Mouse (Mus musculus): ENCODE data around the gene Gsn. TPM values are rescaled to one million over a fixed set of nuclear protein-coding genes. Genes with fewer than 3 reads are reported as not detected.

The Gsn gene
- polyA plus RNA-seq, 1 experiment from 2014 or later = 18.9 TPM

- peaks cover 39% of the 10 kb centered on the region for H3K4me1 ChIP-seq
- DNase-seq (ENCODE audit: low spot score) = peak; percentile 51
- H3K27ac ChIP-seq (replicated peaks) = peak overlapping the region; percentile 73
- H3K36me3 ChIP-seq (replicated peaks) = no peaks in the 10 kb centered on the region
- no peaks in the 10 kb centered on the region for H3K9me3 ChIP-seq
- H3K4me3 ChIP-seq = no peak overlapping the region
- H3K27me3 ChIP-seq (replicated peaks; ENCODE audit: low read depth, poor library complexity, severe bottlenecking) = no peaks in the 10 kb centered on the region
- 22% methylated on average over 4 of the region's 4 CpGs for WGBS
Observed at GRCm38 (mm10) chr2:35228145-35228544, 28.0 kb upstream of the Gsn start.

DNA sequence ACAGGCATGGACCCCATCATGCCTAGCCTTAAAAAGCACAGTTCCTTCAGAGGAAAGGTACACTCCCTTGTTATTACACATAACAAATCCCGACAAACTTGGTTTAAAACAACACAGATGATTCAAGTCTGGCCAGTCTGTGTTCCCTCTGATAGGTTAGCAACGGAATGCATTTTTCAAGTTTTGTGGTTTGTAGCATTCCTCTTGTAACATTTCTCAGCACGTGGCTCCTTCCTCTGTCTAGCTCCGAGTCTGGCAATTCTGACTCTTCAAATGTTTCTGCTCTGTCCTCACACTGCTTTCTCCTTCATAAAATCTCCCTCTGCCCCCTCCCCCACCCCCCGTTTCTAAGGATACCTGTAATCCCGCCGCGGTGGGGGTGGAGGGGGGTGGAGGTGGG, 26.0 kb upstream of the Gsn start:
- peaks cover 45% of the 10 kb centered on the region for H3K4me1 ChIP-seq
- WGBS = 25% methylated on average over 8 of the region's 8 CpGs
- DNase-seq (ENCODE audit: low spot score) = peak; percentile 19
- 0 out of 2 replicates have a peak overlapping the region, but pooled peaks have one; percentile 26 for H3K27ac ChIP-seq (replicated peaks)
- H3K27me3 ChIP-seq (replicated peaks; ENCODE audit: low read depth, poor library complexity, severe bottlenecking) = peaks cover 3% of the 10 kb centered on the region; the same call in 1 of the 2 replicates
- no peak overlapping the region for H3K4me3 ChIP-seq
- no peaks in the 10 kb centered on the region for H3K36me3 ChIP-seq (replicated peaks)
- no peaks in the 10 kb centered on the region for H3K9me3 ChIP-seq

- Histone ChIP-seq H3K4me3 (no peak overlapping the region), H3K36me3 (replicated peaks) (no peaks in the 10 kb centered on the region), H3K27ac (replicated peaks) (no peak overlapping the region), H3K27me3 (replicated peaks; ENCODE audit: low read depth, poor library complexity, severe bottlenecking) (peaks cover 3% of the 10 kb centered on the region; the same call in 1 of the 2 replicates), H3K4me1 (peaks cover 46% of the 10 kb centered on the region), H3K9me3 (no peaks in the 10 kb centered on the region)
- 70% methylated on average over 2 of the region's 2 CpGs for WGBS
- no peak for DNase-seq (ENCODE audit: low spot score)
Observed at GRCm38 (mm10) chr2:35231871-35232270, 24.3 kb upstream of the Gsn start.

DNA sequence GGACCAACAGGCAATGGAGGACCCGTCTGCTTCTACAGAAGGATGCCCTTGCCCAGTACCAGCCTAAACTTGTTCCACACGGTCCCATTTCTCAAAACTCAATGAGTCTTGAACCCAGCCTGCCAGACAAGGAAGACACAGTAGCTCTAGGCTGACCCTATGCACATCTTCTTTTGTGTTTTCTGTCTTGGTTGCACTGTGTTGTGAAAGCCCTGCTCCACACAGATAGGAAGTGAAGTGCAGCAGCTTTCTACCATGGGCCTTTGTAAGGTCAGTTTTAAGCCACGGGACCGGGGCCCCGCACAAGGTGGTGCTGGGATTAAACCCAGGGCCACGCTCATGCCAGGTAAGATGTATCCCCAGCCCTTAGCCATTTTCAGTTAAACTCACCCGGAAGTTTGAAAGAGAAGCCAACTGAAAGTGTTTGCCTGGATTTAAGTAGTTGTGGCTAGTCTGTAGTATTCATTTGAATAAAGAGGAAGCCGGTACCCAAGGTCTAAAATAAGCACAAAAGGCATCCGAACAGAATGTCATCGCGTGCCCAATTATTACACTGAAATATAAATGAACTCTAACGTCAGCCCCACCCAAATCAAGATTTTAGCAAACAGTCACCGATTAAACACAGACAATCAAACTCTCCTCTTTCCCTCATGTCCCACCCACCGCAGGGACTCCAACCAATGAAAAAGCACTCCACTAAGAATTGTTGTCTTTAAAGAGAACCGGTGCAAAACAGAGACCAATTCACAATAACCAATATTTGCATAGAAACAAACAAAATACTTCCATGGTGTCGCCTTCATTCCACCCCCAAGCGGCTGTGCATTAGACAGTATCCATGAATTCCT, 23.4 kb upstream of the Gsn start:
- DNase-seq (ENCODE audit: low spot score) = no peak
- no peak overlapping the region for H3K4me3 ChIP-seq
- no peaks in the 10 kb centered on the region for H3K36me3 ChIP-seq (replicated peaks)
- no peak overlapping the region for H3K27ac ChIP-seq (replicated peaks)
- peaks cover 3% of the 10 kb centered on the region; the same call in 1 of the 2 replicates for H3K27me3 ChIP-seq (replicated peaks; ENCODE audit: low read depth, poor library complexity, severe bottlenecking)
- peaks cover 45% of the 10 kb centered on the region for H3K4me1 ChIP-seq
- no peaks in the 10 kb centered on the region for H3K9me3 ChIP-seq
- whole genome bisulfite sequencing = 72% methylated on average over 17 of the region's 17 CpGs

DNA sequence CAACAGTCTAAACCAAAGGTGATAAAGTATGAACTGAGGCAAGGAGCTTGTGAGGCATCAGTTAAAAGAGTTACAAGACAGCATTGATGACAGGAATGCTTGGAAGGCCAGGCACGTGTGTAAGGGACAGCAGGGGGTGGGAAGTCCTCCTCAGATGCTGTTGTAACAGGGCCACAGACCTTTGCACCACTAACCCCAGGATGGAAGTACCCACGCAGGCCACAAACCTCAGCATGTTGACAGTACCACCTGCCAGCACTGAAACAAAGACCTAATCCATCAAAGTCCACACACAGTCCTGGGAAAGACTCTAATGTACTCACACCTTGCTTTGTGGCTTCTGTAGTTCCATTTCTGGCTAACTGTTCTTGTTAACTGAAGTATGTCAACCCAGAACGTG, 22.3 kb upstream of the Gsn start:
- no peaks in the 10 kb centered on the region for H3K9me3 ChIP-seq

DNA sequence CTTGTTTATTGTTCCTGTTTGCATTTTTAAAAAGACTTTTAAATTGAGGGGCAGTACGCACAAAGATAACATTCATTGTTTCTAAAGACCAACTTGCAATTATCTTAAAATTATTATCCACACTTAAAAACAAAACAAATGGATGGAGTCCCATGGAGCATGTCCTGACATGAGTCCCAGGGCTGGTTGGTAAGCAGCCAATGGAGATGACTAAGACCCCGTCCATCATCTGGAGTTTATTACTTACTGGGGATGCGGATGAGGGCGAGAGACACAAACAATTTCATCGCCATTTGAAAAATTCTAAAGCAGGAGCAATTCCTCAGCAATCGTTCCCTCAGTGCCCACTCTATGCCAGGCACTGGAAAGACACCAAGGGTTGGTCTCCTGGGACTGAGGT, 21.2 kb upstream of the Gsn start:
- DNase-seq (ENCODE audit: low spot score) = no peak
- H3K27me3 ChIP-seq (replicated peaks; ENCODE audit: low read depth, poor library complexity, severe bottlenecking) = peaks cover 3% of the 10 kb centered on the region; the same call in 1 of the 2 replicates
- H3K27ac ChIP-seq (replicated peaks) = no peak overlapping the region
- H3K4me3 ChIP-seq = no peak overlapping the region
- peaks cover 24% of the 10 kb centered on the region for H3K4me1 ChIP-seq
- 82% methylated on average over 6 of the region's 6 CpGs for WGBS
- no peaks in the 10 kb centered on the region for H3K9me3 ChIP-seq
- H3K36me3 ChIP-seq (replicated peaks) = no peaks in the 10 kb centered on the region

More for the DNA sequence above, 22.3 kb upstream of the Gsn start:
- DNase-seq (ENCODE audit: low spot score) = no peak
- WGBS = 47% methylated on average over 3 of the region's 3 CpGs
- no peak overlapping the region for H3K27ac ChIP-seq (replicated peaks)
- peaks cover 3% of the 10 kb centered on the region; the same call in 1 of the 2 replicates for H3K27me3 ChIP-seq (replicated peaks; ENCODE audit: low read depth, poor library complexity, severe bottlenecking)
- H3K36me3 ChIP-seq (replicated peaks) = no peaks in the 10 kb centered on the region
- no peak overlapping the region for H3K4me3 ChIP-seq
- peaks cover 34% of the 10 kb centered on the region for H3K4me1 ChIP-seq

GRCm38 (mm10) chr2:35244241-35244640, 11.9 kb upstream of the Gsn start:
- H3K4me1 ChIP-seq = peaks cover 14% of the 10 kb centered on the region
- no peaks in the 10 kb centered on the region for H3K36me3 ChIP-seq (replicated peaks)
- no peak for DNase-seq (ENCODE audit: low spot score)
- peaks cover 6% of the 10 kb centered on the region for H3K27me3 ChIP-seq (replicated peaks; ENCODE audit: low read depth, poor library complexity, severe bottlenecking)
- 0 out of 2 replicates have a peak, but pooled peaks cover 3% of the 10 kb centered on the region for H3K9me3 ChIP-seq
- WGBS = 60% methylated on average over 3 of the region's 3 CpGs
- H3K27ac ChIP-seq (replicated peaks) = no peak overlapping the region
- no peak overlapping the region for H3K4me3 ChIP-seq

DNA sequence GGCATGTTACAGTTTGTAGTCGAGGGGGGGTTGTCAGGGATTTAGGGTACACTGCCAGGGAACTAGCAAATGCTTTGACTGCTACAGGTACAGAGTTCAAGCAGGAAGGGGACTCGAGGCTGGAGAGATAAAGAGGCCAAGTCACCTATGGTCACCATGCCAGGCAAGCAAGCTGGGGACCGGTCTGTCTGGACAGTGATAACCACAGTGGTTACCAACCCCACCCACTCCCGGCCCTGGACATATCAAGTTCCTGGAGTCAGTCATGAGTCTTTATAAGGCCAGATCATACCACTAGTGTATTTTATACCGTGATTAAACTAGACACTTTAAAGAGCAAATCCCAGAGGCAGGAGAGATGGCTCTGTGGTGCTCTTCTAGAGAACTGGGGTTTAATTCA, 8.4 kb upstream of the Gsn start:
- no peak overlapping the region for H3K4me3 ChIP-seq
- WGBS = 74% methylated on average over 5 of the region's 5 CpGs
- no peak overlapping the region for H3K27ac ChIP-seq (replicated peaks)
- H3K36me3 ChIP-seq (replicated peaks) = no peaks in the 10 kb centered on the region
- peaks cover 18% of the 10 kb centered on the region for H3K4me1 ChIP-seq
- no peaks in the 10 kb centered on the region for H3K9me3 ChIP-seq
- H3K27me3 ChIP-seq (replicated peaks; ENCODE audit: low read depth, poor library complexity, severe bottlenecking) = peaks cover 6% of the 10 kb centered on the region
- DNase-seq (ENCODE audit: low spot score) = no peak

- Histone ChIP-seq H3K4me3 (no peak overlapping the region), H3K27me3 (replicated peaks; ENCODE audit: low read depth, poor library complexity, severe bottlenecking) (peaks cover 45% of the 10 kb centered on the region), H3K9me3 (no peaks in the 10 kb centered on the region), H3K27ac (replicated peaks) (no peak overlapping the region), H3K4me1 (peaks cover 29% of the 10 kb centered on the region), H3K36me3 (replicated peaks) (no peaks in the 10 kb centered on the region)
- 34% methylated on average over 6 of the region's 6 CpGs for WGBS
- no peak for DNase-seq (ENCODE audit: low spot score)
Observed at GRCm38 (mm10) chr2:35252733-35253132, 3.4 kb upstream of the Gsn start.

GRCm38 (mm10) chr2:35253751-35254150, 2.4 kb upstream of the Gsn start:
- H3K36me3 ChIP-seq (replicated peaks) = no peaks in the 10 kb centered on the region
- H3K4me1 ChIP-seq = peaks cover 21% of the 10 kb centered on the region
- WGBS = 89% methylated on average over 4 of the region's 4 CpGs
- H3K4me3 ChIP-seq = no peak overlapping the region
- H3K27me3 ChIP-seq (replicated peaks; ENCODE audit: low read depth, poor library complexity, severe bottlenecking) = peaks cover 54% of the 10 kb centered on the region
- H3K27ac ChIP-seq (replicated peaks) = no peak overlapping the region
- no peaks in the 10 kb centered on the region for H3K9me3 ChIP-seq
- no peak for DNase-seq (ENCODE audit: low spot score)

DNA sequence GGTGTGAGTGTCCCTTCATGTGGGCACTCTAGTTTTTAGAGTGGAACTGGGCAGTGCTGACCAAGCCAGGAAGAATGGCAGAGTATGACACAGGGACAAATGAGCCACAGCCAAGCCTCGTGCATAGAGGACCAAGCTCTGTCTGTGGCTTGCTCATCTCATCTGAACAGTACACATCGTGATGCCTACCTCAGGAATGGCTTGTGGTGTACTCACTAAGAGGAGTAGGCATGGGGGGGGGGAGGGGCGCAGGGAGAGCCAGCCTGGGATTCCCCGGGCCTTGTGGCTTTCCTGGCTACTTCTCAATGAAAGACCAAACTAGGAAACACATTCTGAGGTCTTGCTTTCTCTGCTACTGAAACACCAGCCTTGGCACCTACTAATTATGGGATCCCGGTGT, 1.2 kb upstream of the Gsn start:
- peaks cover 54% of the 10 kb centered on the region for H3K27me3 ChIP-seq (replicated peaks; ENCODE audit: low read depth, poor library complexity, severe bottlenecking)

DNA sequence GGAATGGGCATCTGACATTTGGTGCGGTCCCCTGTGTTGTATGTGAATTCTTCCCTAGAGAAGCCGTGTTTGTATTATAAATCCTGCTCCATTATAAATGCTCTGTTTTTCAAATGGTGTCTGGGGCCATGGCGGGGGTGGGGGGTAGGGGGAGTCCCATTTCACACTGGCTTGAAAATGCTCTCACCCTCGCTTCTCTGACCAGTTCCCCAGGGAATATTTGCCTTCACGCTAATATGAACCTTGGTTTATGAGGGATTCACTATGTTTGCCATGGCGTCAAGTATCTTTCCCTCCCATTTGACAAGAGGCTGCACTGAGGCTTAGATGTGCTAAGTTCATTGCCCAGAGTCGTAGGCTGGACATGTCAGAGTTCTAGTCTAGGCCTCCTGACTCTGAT, 718 bp upstream of the Gsn start:
- Histone ChIP-seq H3K27me3 (replicated peaks; ENCODE audit: low read depth, poor library complexity, severe bottlenecking) (peaks cover 54% of the 10 kb centered on the region), H3K4me3 (peak overlapping the region; percentile 67), H3K4me1 (peaks cover 33% of the 10 kb centered on the region), H3K27ac (replicated peaks) (no peak overlapping the region), H3K9me3 (no peaks in the 10 kb centered on the region), H3K36me3 (replicated peaks) (no peaks in the 10 kb centered on the region)
- no peak for DNase-seq (ENCODE audit: low spot score)
- WGBS = 72% methylated on average over 7 of the region's 7 CpGs

More for the DNA sequence above, 1.2 kb upstream of the Gsn start:
- WGBS = 65% methylated on average over 5 of the region's 5 CpGs
- Histone ChIP-seq H3K4me1 (peaks cover 32% of the 10 kb centered on the region), H3K4me3 (no peak overlapping the region), H3K36me3 (replicated peaks) (no peaks in the 10 kb centered on the region), H3K9me3 (no peaks in the 10 kb centered on the region), H3K27ac (replicated peaks) (no peak overlapping the region)
- no peak for DNase-seq (ENCODE audit: low spot score)

DNA sequence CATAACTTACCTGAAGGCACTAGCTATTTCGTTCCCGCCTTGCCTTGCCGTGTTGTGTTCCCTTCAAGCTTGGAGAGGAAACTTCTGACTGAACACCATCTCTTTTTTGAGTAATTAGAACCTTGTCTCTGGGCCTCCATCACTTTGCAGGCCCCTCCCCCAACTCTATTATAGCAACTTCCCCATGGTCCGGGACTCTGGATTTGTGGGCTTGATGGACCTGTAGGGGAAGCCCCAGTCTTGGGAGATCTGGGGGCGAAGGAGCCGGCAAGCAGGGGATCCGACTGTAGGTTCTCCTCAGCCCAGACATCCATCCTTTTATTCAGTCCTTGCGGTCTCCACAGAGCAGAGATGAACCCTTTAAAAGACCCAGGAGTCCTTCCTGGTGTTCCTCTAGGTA, 752 bp downstream of the Gsn start:
- Histone ChIP-seq H3K4me3 (peak overlapping the region; percentile 67), H3K36me3 (replicated peaks) (no peaks in the 10 kb centered on the region), H3K4me1 (peaks cover 33% of the 10 kb centered on the region), H3K27ac (replicated peaks) (no peak overlapping the region), H3K9me3 (no peaks in the 10 kb centered on the region), H3K27me3 (replicated peaks; ENCODE audit: low read depth, poor library complexity, severe bottlenecking) (peaks cover 54% of the 10 kb centered on the region)
- no peak for DNase-seq (ENCODE audit: low spot score)
- WGBS = 40% methylated on average over 8 of the region's 8 CpGs
